Mouse (Mus musculus) thymus, adult 2 months (tissue): Measurements from ENCODE around the gene Ptcd3. TPM values are rescaled to one million over a fixed set of nuclear protein-coding genes. Genes with fewer than 3 reads are reported as not detected.

Source experiments
- DNase-seq: peaks from one replicate; pipeline ENCODE4 v3.0.0; 2021
- H3K27ac ChIP-seq: fragments of 200-500 bp; 2 replicates; pipeline ENCODE4 v1.5.1; 2012; ENCODE audit warnings: low read length, control low read depth; ENCODE audit not compliant: control insufficient read depth, insufficient read depth
- H3K27me3 ChIP-seq: fragments of 200-500 bp; 2 replicates; pipeline ENCODE4 v1.6.1; 2012; ENCODE audit warnings: mild to moderate bottlenecking, low read length, moderate library complexity, mixed read lengths; ENCODE audit not compliant: control insufficient read depth, insufficient read depth
- H3K36me3 ChIP-seq: fragments of 200-500 bp; 2 replicates; pipeline ENCODE4 v1.6.1; 2012; ENCODE audit warnings: mild to moderate bottlenecking, low read length, moderate library complexity; ENCODE audit not compliant: control insufficient read depth, insufficient read depth
- H3K4me1 ChIP-seq: fragments of 200-500 bp; replicated peaks from 2 replicates; pipeline ENCODE4 v1.6.1; 2012; ENCODE audit warnings: low read length; ENCODE audit not compliant: control insufficient read depth, insufficient read depth
- H3K4me3 ChIP-seq: fragments of 200-500 bp; 2 replicates; pipeline ENCODE4 v1.5.1; 2012; ENCODE audit warnings: mild to moderate bottlenecking, low read length, control low read depth, moderate library complexity; ENCODE audit not compliant: control insufficient read depth, insufficient read depth
- CTCF ChIP-seq: fragments of 200-500 bp; IDR thresholded peaks from 2 replicates; pipeline ENCODE4 v1.5.1; 2012; ENCODE audit warnings: mild to moderate bottlenecking, control low read depth, low read length, moderate library complexity, borderline replicate concordance; ENCODE audit not compliant: control insufficient read depth, poor library complexity, insufficient read depth; ENCODE audit errors: extremely low read depth
- POLR2A ChIP-seq: fragments of 200-500 bp; IDR thresholded peaks from 2 replicates; pipeline ENCODE4 v1.6.1; 2012; ENCODE audit warnings: mild to moderate bottlenecking, low read length, control low read depth, moderate library complexity; ENCODE audit not compliant: control insufficient read depth, poor library complexity, insufficient read depth; ENCODE audit errors: extremely low read depth
- WGBS: fragments of 180-500 bp; shearing (Covaris S2); methylation state at CpG from one replicate; pipeline ENCODE4 v1.1.7; 2018; 5-methylcytosine and 5-hydroxymethylcytosine counted together
- polyA plus RNA-seq: library from polyadenylated mRNA; depleted of rRNA; stranded (reverse); fragments of >200 nt; gene quantifications from 2 replicates; pipeline ENCODE4 v1.2.3, GENCODE M21; 2012

The Ptcd3 gene
- polyA plus RNA-seq, 1 experiment: 23.0 TPM

GRCm38 (mm10) chr6:71920752-71921151 is 12.2 kb upstream of the Ptcd3 start:
- TF ChIP-seq POLR2A: no peak
- Histone ChIP-seq H3K36me3 (peaks cover 16% of the 10 kb centered on the region), H3K27me3 (no peaks in the 10 kb centered on the region), H3K4me1 (peaks cover 8% of the 10 kb centered on the region), H3K27ac (peak overlapping the region; percentile 69; the same call in 1 of the 2 replicates), H3K4me3 (no peak overlapping the region)
- DNase-seq: no peak
- WGBS: 76% methylated on average over 7 of the region's 7 CpGs

GRCm38 (mm10) chr6:71911686-71912450 is 3.3 kb upstream of the Ptcd3 start:
- no peak for DNase-seq
- 90% methylated on average over 5 of the region's 5 CpGs for WGBS
- Histone ChIP-seq H3K4me3 (no peak overlapping the region), H3K27me3 (no peaks in the 10 kb centered on the region), H3K27ac (no peak overlapping the region), H3K4me1 (peaks cover 5% of the 10 kb centered on the region), H3K36me3 (0 out of 2 replicates have a peak, but pooled peaks cover 4% of the 10 kb centered on the region)
- TF ChIP-seq CTCF (no peak), POLR2A (no peak)

GRCm38 (mm10) chr6:71909840-71910239 is 1.3 kb upstream of the Ptcd3 start:
- Histone ChIP-seq H3K36me3 (peaks cover 12% of the 10 kb centered on the region), H3K27ac (no peak overlapping the region), H3K4me1 (peaks cover 5% of the 10 kb centered on the region), H3K27me3 (no peaks in the 10 kb centered on the region), H3K4me3 (no peak overlapping the region)
- 57% methylated on average over 6 of the region's 6 CpGs for WGBS
- no peak for TF ChIP-seq CTCF
- DNase-seq: peak; percentile 3

GRCm38 (mm10) chr6:71909384-71909783 is 834 bp upstream of the Ptcd3 start:
- TF ChIP-seq POLR2A (no peak), CTCF (no peak)
- peaks cover 5% of the 10 kb centered on the region for H3K4me1 ChIP-seq
- no peaks in the 10 kb centered on the region for H3K27me3 ChIP-seq
- 24% methylated on average over 10 of the region's 10 CpGs for whole genome bisulfite sequencing
- H3K27ac ChIP-seq: no peak overlapping the region
- H3K4me3 ChIP-seq: no peak overlapping the region
- DNase-seq: no peak
- H3K36me3 ChIP-seq: peaks cover 16% of the 10 kb centered on the region

- H3K27ac ChIP-seq: no peak overlapping the region
- peaks cover 5% of the 10 kb centered on the region for H3K4me1 ChIP-seq
- TF ChIP-seq POLR2A (no peak), CTCF (no peak)
- no peaks in the 10 kb centered on the region for H3K27me3 ChIP-seq
- peaks cover 28% of the 10 kb centered on the region for H3K36me3 ChIP-seq
- H3K4me3 ChIP-seq: no peak overlapping the region
- DNase-seq: no peak
- WGBS: 11% methylated on average over 4 of the region's 4 CpGs
Measured at GRCm38 (mm10) chr6:71907702-71908235, 781 bp downstream of the Ptcd3 start.

- Histone ChIP-seq H3K4me1 (no peaks in the 10 kb centered on the region), H3K27me3 (no peaks in the 10 kb centered on the region), H3K4me3 (no peak overlapping the region), H3K27ac (no peak overlapping the region), H3K36me3 (peaks cover 94% of the 10 kb centered on the region)
- TF ChIP-seq CTCF (no peak), POLR2A (no peak)
- DNase-seq: no peak
- whole genome bisulfite sequencing: 86% methylated on average over 4 of the region's 4 CpGs
Measured at GRCm38 (mm10) chr6:71893263-71893662, 15.3 kb downstream of the Ptcd3 start.
